Mouse (Mus musculus) E14TG2a.4 (cell line): Measurements from ENCODE around the gene Pnkp.

ENCODE experiments used
- H3K27me3 ChIP-seq: 2 replicates; pipeline ENCODE4 v1.6.1; 2014; ENCODE audit warnings: low read length, control low read depth; ENCODE audit not compliant: insufficient read depth
- H3K36me3 ChIP-seq: 2 replicates; pipeline ENCODE4 v1.6.1; 2014; ENCODE audit warnings: low read length, control low read depth; ENCODE audit not compliant: insufficient read depth
- H3K4me1 ChIP-seq: replicated peaks from 2 replicates; pipeline ENCODE4 v1.6.1; 2014; ENCODE audit warnings: low read depth, low read length, control low read depth
- H3K4me3 ChIP-seq: replicated peaks from 2 replicates; pipeline ENCODE4 v1.5.1; 2014; ENCODE audit warnings: mild to moderate bottlenecking, low read length
- H3K9me3 ChIP-seq: 2 replicates; pipeline ENCODE4 v1.6.1; 2014; ENCODE audit warnings: low read length, control low read depth
- CTCF ChIP-seq: conservative IDR thresholded peaks from 2 replicates; pipeline ENCODE4 v1.5.1; 2014; ENCODE audit warnings: low read length
- NANOG ChIP-seq: IDR thresholded peaks from 2 replicates; pipeline ENCODE4 v1.6.1; 2014; ENCODE audit warnings: borderline replicate concordance, low read length, mixed read lengths
- POU5F1 ChIP-seq: IDR thresholded peaks from 2 replicates; pipeline ENCODE4 v1.6.1; 2014; ENCODE audit warnings: low read length, borderline replicate concordance

Pnkp gene

DNA sequence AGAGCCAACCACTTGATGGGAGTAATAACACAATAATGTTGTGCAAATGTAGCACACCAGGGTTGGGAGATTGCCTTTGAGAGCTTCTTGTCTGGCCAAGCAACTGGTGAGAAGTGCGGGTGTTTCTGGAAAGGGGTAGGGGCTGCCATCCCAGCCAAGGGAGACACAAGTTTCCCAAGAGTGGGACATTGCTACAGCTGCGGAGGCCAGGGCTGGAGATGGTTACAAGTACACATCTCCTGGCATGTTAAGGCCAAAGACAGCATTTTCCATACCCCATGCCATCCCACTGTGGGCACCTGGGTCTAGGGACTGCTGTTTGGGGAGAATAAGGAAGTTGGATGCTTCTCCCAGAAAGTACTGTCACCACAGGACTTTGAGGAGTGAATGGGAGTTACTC lies 3.9 kb upstream of the Pnkp start:
- Histone ChIP-seq H3K36me3 (peaks cover 31% of the 10 kb centered on the region), H3K4me3 (peak overlapping the region; percentile 81), H3K4me1 (peaks cover 66% of the 10 kb centered on the region), H3K27me3 (no peaks in the 10 kb centered on the region), H3K9me3 (no peaks in the 10 kb centered on the region)
- TF ChIP-seq CTCF (no peak), POU5F1 (no peak), NANOG (no peak)

DNA sequence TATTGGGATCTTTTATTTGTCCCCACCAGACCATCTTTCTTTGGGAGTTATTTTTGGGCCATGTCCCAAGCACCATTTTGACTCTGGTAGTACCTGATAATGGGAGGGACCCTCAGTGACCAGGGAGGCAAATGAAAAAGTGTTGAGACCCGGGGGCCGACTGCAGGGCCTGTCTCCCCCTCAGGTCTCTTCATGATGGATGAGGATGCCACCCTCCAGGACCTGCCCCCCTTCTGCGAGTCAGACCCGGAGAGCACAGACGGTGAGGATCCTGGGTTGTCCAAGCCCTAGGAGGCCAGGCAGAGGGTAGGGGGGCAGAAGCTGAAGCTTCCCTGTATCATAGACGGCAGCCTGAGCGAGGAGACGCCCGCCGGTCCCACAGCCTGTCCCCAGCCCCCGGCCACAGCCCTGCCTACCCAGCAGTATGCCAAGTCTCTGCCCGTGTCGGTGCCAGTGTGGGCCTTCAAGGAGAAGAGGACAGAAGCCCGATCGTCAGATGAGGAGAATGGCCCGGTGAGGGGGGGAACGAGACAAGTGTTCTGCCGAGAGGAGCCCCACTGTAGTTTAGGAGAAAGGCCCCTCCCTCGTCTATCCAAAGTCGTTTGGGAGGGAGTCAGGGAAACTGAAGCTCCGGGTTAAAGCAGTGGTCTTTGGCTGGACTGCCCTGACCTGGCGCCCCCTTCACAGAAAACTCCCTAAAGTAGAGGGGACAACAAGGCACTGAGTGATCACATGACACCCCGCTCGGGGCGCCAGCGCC lies 3.2 kb upstream of the Pnkp start:
- H3K27me3 ChIP-seq: no peaks in the 10 kb centered on the region
- H3K4me3 ChIP-seq: peak overlapping the region; percentile 81
- H3K4me1 ChIP-seq: peaks cover 71% of the 10 kb centered on the region
- H3K36me3 ChIP-seq: peaks cover 36% of the 10 kb centered on the region
- TF ChIP-seq NANOG (no peak), CTCF (no peak), POU5F1 (no peak)
- H3K9me3 ChIP-seq: no peaks in the 10 kb centered on the region

DNA sequence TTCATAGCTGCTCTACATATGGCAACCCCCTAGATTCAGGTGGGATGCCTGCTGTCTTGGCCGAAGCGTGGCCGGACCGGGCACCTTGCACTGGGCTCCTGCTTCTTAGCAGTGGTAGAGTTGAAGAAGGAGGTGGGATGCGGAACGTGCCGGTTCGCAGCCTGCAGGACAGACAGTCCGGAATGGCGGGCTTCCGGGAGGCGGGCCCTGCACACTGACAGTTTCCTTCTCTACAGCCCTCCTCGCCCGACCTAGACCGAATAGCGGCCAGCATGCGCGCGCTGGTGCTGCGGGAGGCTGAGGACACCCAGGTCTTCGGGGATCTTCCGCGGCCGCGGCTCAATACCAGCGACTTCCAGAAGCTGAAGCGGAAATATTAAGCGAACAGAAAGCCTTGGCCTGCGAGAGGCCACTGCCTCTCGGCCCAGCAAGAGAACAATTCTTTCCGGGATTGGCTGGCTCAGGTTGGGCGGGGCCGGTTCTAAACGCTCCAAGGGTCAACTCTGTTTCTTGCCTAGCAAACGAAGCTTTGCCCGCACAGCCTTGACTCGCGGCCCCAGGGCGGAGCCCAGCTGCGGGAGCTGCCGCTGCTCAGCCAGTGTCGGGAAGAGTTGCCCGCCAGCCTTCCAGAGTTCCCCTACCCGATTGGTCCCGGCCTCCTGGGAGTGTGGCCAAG lies 2.4 kb upstream of the Pnkp start:
- peaks cover 76% of the 10 kb centered on the region for H3K4me1 ChIP-seq
- H3K9me3 ChIP-seq: no peaks in the 10 kb centered on the region
- peaks cover 36% of the 10 kb centered on the region for H3K36me3 ChIP-seq
- no peak for TF ChIP-seq CTCF
- no peak for TF ChIP-seq NANOG
- H3K27me3 ChIP-seq: no peaks in the 10 kb centered on the region
- H3K4me3 ChIP-seq: peak overlapping the region; percentile 81

DNA sequence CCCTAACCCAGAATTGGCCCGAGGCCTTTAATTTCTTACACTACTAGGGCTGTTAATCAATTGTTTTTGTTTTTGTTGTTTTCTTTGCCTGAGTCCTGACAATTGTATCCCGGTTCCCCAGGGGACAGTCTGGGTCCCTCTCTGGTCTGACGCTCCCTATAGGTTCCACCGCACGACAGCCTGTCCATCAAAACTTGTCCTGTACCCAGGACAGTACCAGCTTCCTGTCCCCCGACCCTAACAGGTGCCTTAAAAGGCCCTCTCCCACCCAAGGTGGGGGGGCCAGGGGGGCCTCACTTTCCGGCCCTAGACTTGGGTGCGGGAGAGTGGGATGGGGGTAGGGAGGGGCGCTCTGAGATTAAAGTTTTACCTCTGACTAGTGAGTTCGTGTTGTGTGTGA lies 1.9 kb upstream of the Pnkp start:
- H3K27me3 ChIP-seq: no peaks in the 10 kb centered on the region
- peaks cover 36% of the 10 kb centered on the region for H3K36me3 ChIP-seq
- peak overlapping the region; percentile 81 for H3K4me3 ChIP-seq
- no peaks in the 10 kb centered on the region for H3K9me3 ChIP-seq
- TF ChIP-seq CTCF (peak; percentile 56), POU5F1 (no peak), NANOG (no peak)
- H3K4me1 ChIP-seq: peaks cover 82% of the 10 kb centered on the region

DNA sequence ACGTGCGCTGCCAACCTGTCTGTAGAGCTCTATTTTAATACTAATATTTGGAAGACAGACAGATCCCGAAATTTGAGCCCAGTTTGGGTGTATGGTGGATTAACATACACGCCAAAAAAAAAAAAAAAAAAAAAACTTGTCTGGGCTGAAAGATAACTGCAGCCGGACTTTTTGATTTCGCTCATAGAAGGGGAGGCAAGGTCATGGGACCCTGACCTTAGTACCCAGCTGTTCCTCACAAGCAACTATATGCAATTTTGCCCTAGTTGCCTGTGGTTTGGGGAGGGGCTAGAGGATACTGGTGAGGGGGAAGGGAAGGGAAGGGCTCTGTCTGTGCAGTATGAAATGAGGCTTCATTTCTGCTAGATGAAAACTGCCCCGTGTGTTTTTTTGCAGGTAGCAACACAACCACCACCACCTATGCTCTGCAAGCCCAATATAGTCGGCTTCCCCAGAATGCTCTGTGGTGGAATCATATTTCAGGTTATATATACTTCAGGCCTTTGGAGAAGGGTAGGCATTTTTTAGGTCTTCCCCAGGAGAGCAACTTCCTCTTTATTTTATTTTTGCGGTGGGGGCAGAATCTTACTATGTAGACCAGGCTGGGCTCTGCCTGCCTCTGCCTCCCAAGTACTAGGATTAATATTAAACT lies 548 bp upstream of the Pnkp start:
- H3K9me3 ChIP-seq: no peaks in the 10 kb centered on the region
- no peak for TF ChIP-seq POU5F1
- no peak for TF ChIP-seq NANOG
- TF ChIP-seq CTCF: no peak
- peaks cover 32% of the 10 kb centered on the region for H3K36me3 ChIP-seq
- H3K4me3 ChIP-seq: peak overlapping the region; percentile 98
- H3K4me1 ChIP-seq: peaks cover 84% of the 10 kb centered on the region
- no peaks in the 10 kb centered on the region for H3K27me3 ChIP-seq

DNA sequence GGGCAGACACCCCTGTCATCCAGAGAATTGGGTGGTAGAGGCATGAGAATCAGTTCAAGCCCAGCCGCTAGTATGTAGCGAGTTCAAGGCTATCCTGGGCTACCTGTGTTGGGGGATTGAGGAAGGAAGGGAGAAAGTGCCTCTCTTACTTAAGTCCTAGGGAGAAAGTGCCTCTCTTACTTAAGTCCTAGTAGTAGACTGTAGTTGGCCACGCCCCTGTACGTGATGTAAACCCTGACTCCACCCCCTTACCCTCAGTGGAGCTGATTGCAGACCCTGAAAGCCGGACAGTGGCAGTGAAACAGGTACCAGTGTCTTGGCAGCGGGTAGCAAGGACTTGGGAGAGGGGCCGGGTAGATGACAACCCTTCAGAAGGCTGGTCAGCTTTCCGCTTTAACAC lies 966 bp downstream of the Pnkp start:
- H3K27me3 ChIP-seq: no peaks in the 10 kb centered on the region
- TF ChIP-seq CTCF (no peak), POU5F1 (no peak), NANOG (no peak)
- no peaks in the 10 kb centered on the region for H3K9me3 ChIP-seq
- peaks cover 34% of the 10 kb centered on the region for H3K36me3 ChIP-seq
- H3K4me1 ChIP-seq: peaks cover 80% of the 10 kb centered on the region
- peak overlapping the region; percentile 98 for H3K4me3 ChIP-seq

DNA sequence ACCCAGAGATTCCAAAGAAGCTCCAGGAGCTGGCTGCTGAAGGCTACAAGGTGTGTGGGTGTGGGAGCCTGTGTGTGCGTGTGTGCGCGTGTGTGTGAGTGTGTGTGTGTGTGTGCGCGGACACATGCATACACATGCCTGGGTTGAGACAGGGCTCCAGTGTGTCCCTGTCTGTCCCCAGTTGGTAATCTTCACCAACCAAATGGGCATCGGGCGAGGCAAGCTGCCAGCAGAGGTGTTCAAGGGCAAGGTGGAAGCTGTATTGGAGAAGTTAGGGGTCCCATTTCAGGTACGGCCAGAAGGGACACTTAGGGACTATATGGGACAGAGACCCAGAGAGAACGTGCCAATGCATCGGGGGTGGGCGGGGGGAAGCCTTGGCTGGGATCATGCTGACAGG lies 3.0 kb downstream of the Pnkp start:
- Histone ChIP-seq H3K4me1 (peaks cover 84% of the 10 kb centered on the region), H3K36me3 (peaks cover 49% of the 10 kb centered on the region), H3K9me3 (no peaks in the 10 kb centered on the region), H3K27me3 (no peaks in the 10 kb centered on the region), H3K4me3 (no peak overlapping the region)
- TF ChIP-seq NANOG (no peak), CTCF (no peak), POU5F1 (no peak)

DNA sequence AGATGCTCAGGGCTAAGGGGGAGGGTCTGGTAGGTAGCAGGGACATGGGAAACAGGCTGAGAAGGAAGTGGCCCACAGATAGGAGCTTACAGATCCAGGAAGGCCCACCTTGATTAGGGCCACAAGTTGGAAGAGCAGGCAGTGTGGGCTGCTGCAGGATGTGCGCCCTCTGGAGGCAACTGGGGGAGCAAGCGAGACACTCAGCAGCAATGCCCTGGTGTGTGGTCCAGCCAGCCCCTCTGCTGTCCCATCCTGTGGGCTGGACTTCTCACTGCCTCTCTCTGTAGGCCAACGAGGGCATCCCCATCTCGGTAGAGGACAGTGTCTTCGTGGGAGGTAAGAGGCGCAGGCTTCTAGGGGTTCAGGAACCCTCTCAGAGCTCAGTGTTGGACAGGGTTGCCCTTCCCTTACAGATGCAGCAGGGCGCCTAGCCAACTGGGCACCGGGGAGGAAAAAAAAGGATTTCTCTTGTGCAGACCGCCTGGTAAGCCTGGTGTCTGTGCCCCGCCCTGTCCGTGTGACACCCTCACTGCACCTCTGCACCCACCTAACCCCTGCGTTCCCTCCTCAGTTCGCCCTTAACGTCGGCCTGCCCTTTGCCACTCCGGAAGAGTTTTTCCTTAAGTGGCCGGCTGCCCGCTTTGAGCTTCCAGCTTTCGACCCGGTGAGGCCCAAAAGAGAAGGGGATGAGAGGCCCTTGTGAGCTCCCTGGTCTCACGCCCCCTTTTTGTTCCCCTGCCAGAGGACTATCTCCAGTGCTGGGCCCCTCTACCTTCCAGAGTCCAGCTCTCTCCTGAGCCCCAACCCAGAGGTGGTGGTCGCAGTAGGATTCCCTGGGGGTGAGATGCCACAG lies 3.9 kb downstream of the Pnkp start:
- H3K9me3 ChIP-seq: no peaks in the 10 kb centered on the region
- H3K36me3 ChIP-seq: peaks cover 55% of the 10 kb centered on the region
- peak overlapping the region; percentile 37 for H3K4me3 ChIP-seq
- TF ChIP-seq CTCF (peak; percentile 86), NANOG (no peak), POU5F1 (no peak)
- no peaks in the 10 kb centered on the region for H3K27me3 ChIP-seq
- H3K4me1 ChIP-seq: peaks cover 84% of the 10 kb centered on the region
